Mouse (Mus musculus) intestine, postnatal 0 days (tissue): ENCODE measurements around the gene Apoc3. TPM values are rescaled to one million over a fixed set of nuclear protein-coding genes. Genes with fewer than 3 reads are reported as not detected.

Source experiments
- ATAC-seq: fragments of 200-750 bp; cut with Nextera tagmentation; 2 replicates; pipeline ENCODE4 v1.8.0; 2017; ENCODE audit warnings: mild to moderate bottlenecking, moderate TSS enrichment, moderate library complexity
- H3K27ac ChIP-seq: fragments of 300-500 bp; sonication (generic); 2 replicates; pipeline ENCODE4 v1.5.1; 2014; ENCODE audit warnings: mild to moderate bottlenecking, low read depth, low read length, moderate library complexity
- H3K27me3 ChIP-seq: fragments of 300-500 bp; sonication (generic); replicated peaks from 2 replicates; pipeline ENCODE4 v1.6.1; 2014; ENCODE audit warnings: low read length, mixed read lengths; ENCODE audit not compliant: control insufficient read depth, insufficient read depth
- H3K36me3 ChIP-seq: fragments of 300-500 bp; sonication (generic); 2 replicates; pipeline ENCODE4 v1.6.1; 2014; ENCODE audit warnings: mild to moderate bottlenecking, moderate library complexity; ENCODE audit not compliant: control insufficient read depth, insufficient read depth
- H3K4me1 ChIP-seq: fragments of 300-500 bp; sonication (generic); replicated peaks from 2 replicates; pipeline ENCODE4 v1.6.1; 2014; ENCODE audit warnings: antibody characterized with exemption, low read length, mixed read lengths; ENCODE audit not compliant: control insufficient read depth, insufficient read depth
- H3K4me2 ChIP-seq: fragments of 300-500 bp; sonication (generic); replicated peaks from 2 replicates; pipeline ENCODE4 v1.6.1; 2014; ENCODE audit warnings: low read depth, mild to moderate bottlenecking, moderate library complexity
- H3K4me3 ChIP-seq: fragments of 300-500 bp; sonication (generic); 2 replicates; pipeline ENCODE4 v1.5.1; 2014; ENCODE audit warnings: low read depth, low read length
- H3K9ac ChIP-seq: fragments of 300-500 bp; sonication (generic); 2 replicates; pipeline ENCODE4 v1.6.1; 2014; ENCODE audit warnings: mild to moderate bottlenecking, low read depth, low read length
- H3K9me3 ChIP-seq: fragments of 300-500 bp; sonication (generic); 2 replicates; pipeline ENCODE4 v1.6.1; 2016; ENCODE audit warnings: mixed run types; ENCODE audit not compliant: control insufficient read depth
- CTCF ChIP-seq: sonication (generic); IDR thresholded peaks from 2 replicates; pipeline ENCODE4 v1.5.1; 2016; ENCODE audit warnings: low read depth, mild to moderate bottlenecking, control low read depth, antibody characterized with exemption, moderate library complexity
- WGBS: fragments of 180-500 bp; shearing (Covaris S2); extraction: QIAGEN DNeasy Blood & Tissue Kit; methylation state at CpG from one replicate; pipeline ENCODE4 v1.1.7; 2014; 5-methylcytosine and 5-hydroxymethylcytosine counted together
- polyA plus RNA-seq: library from polyadenylated mRNA; unstranded; fragments of >200 nt; fragmentation: Nextera tagmentation; extraction: Ambion mirVana; gene quantifications from 2 replicates; pipeline ENCODE4 v1.2.1, GENCODE M21; 2015

Apoc3 gene
- polyA plus RNA-seq, 1 experiment from 2014 or later, result 8,903 TPM

- no peak for TF ChIP-seq CTCF
- 87% methylated on average over 7 of the region's 7 CpGs for WGBS
- H3K4me3 ChIP-seq, result no peak overlapping the region
- no peak overlapping the region for H3K4me2 ChIP-seq
- H3K9me3 ChIP-seq, result no peaks in the 10 kb centered on the region
- no peak for ATAC-seq
- H3K9ac ChIP-seq, result no peak overlapping the region
- H3K4me1 ChIP-seq, result no peaks in the 10 kb centered on the region
- H3K36me3 ChIP-seq, result no peaks in the 10 kb centered on the region
- H3K27ac ChIP-seq, result no peak overlapping the region
- H3K27me3 ChIP-seq, result no peaks in the 10 kb centered on the region
Observed at GRCm38 (mm10) chr9:46256177-46256576, 20.7 kb upstream of the Apoc3 start.

- Histone ChIP-seq H3K27ac (no peak overlapping the region), H3K4me1 (no peaks in the 10 kb centered on the region), H3K4me2 (peak overlapping the region; percentile 30; the same call in 1 of the 2 replicates), H3K9me3 (no peaks in the 10 kb centered on the region), H3K4me3 (no peak overlapping the region), H3K9ac (no peak overlapping the region), H3K27me3 (no peaks in the 10 kb centered on the region), H3K36me3 (peaks cover 6% of the 10 kb centered on the region; the same call in 1 of the 2 replicates)
- no peak for ATAC-seq
- 17% methylated on average over 11 of the region's 11 CpGs for WGBS
- TF ChIP-seq CTCF, result peak; percentile 92
Observed at GRCm38 (mm10) chr9:46246752-46247324, 11.4 kb upstream of the Apoc3 start.

- 34% methylated on average over 8 of the region's 8 CpGs for WGBS
- Histone ChIP-seq H3K27ac (peak overlapping the region; percentile 95), H3K4me3 (no peak overlapping the region)
Observed at GRCm38 (mm10) chr9:46243584-46243983, 8.1 kb upstream of the Apoc3 start.

GRCm38 (mm10) chr9:46243122-46243521, 7.7 kb upstream of the Apoc3 start:
- Histone ChIP-seq H3K9me3 (no peaks in the 10 kb centered on the region), H3K36me3 (peaks cover 6% of the 10 kb centered on the region; the same call in 1 of the 2 replicates), H3K27ac (peak overlapping the region; percentile 95), H3K4me3 (peak overlapping the region; percentile 42), H3K9ac (peak overlapping the region; percentile 80), H3K4me1 (0 out of 2 replicates have a peak, but pooled peaks cover 2% of the 10 kb centered on the region), H3K27me3 (no peaks in the 10 kb centered on the region), H3K4me2 (peak overlapping the region; percentile 46)
- peak; percentile 13 for ATAC-seq
- TF ChIP-seq CTCF, result no peak
- WGBS, result 50% methylated on average over 4 of the region's 4 CpGs

More at GRCm38 (mm10) chr9:46243584-46243983, 8.1 kb upstream of the Apoc3 start:
- Histone ChIP-seq H3K36me3 (peaks cover 6% of the 10 kb centered on the region; the same call in 1 of the 2 replicates), H3K9me3 (no peaks in the 10 kb centered on the region), H3K4me1 (0 out of 2 replicates have a peak, but pooled peaks cover 2% of the 10 kb centered on the region), H3K4me2 (peak overlapping the region; percentile 46), H3K9ac (no peak overlapping the region; the same call in 1 of the 2 replicates), H3K27me3 (no peaks in the 10 kb centered on the region)
- no peak for TF ChIP-seq CTCF
- ATAC-seq, result peak; percentile 42

- Histone ChIP-seq H3K9me3 (no peaks in the 10 kb centered on the region), H3K9ac (peak overlapping the region; percentile 80), H3K4me1 (0 out of 2 replicates have a peak, but pooled peaks cover 2% of the 10 kb centered on the region), H3K4me3 (peak overlapping the region; percentile 42), H3K4me2 (peak overlapping the region; percentile 46), H3K27ac (peak overlapping the region; percentile 95), H3K36me3 (peaks cover 6% of the 10 kb centered on the region; the same call in 1 of the 2 replicates), H3K27me3 (no peaks in the 10 kb centered on the region)
- WGBS, result 29% methylated on average over 2 of the region's 2 CpGs
- no peak for TF ChIP-seq CTCF
- ATAC-seq, result no peak
Observed at GRCm38 (mm10) chr9:46241818-46242217, 6.4 kb upstream of the Apoc3 start.

- Histone ChIP-seq H3K9me3 (no peaks in the 10 kb centered on the region), H3K4me1 (peaks cover 2% of the 10 kb centered on the region; the same call in 1 of the 2 replicates), H3K4me2 (peak within 1 kb of the TSS; percentile 46), H3K36me3 (peaks cover 6% of the 10 kb centered on the region; the same call in 1 of the 2 replicates), H3K4me3 (peak within 1 kb of the TSS; percentile 42), H3K27me3 (no peaks in the 10 kb centered on the region), H3K9ac (peak within 1 kb of the TSS; percentile 80), H3K27ac (peak within 1 kb of the TSS; percentile 95)
- no peak; the same call in 1 of the 2 replicates for TF ChIP-seq CTCF
- 36% methylated on average over 7 of the region's 7 CpGs for WGBS
- ATAC-seq, result peak; percentile 57
Observed at GRCm38 (mm10) chr9:46240526-46241153, 5.2 kb upstream of the Apoc3 start, which contains the start of gene Apoa4. Apoa4 (plus strand) TSS chr9:46240696.
